Mouse (Mus musculus): ENCODE data around the gene Hdac5.

DNA sequence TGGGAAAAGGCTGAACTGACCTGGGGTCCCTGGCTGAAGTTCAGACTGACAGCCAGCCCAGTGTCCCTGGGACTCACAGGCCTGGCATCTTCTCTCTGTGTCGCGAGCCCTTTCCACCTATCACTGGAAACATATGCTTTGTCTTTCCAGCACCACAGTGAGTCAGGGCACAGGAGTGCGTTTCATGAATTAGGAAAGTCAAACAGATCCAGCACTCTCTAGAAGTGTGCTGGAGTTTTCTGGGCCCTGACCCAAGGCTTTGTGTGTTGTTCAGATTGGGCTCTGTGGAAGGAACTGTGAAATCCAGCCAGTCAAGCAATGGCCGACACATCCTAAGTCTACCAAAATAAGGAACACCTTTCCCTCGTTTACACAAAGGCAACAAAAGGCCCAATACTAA lies 4.7 kb downstream of the Hdac5 start:
- TF ChIP-seq CTCF (IDR thresholded peaks at IDR 0.05; ENCODE audit: low read depth, low read length): no peak
- no peak for TF ChIP-seq POLR2A (IDR thresholded peaks at IDR 0.05; ENCODE audit: extremely low read depth, insufficient read depth, low read length)

Measured in liver, adult 2 months (tissue).